Mouse (Mus musculus) small intestine, adult 2 months (tissue): ENCODE measurements around the gene Slc6a9. TPM values are rescaled to one million over a fixed set of nuclear protein-coding genes. Genes with fewer than 3 reads are reported as not detected.
A peak's percentile ranks its signal among the peaks of the same experiment; 100 is the strongest.

Source experiments
- H3K27ac ChIP-seq: fragments of 200-500 bp; 2 replicates; pipeline ENCODE4 v1.5.1; 2012; ENCODE audit warnings: low read depth, low read length, control low read depth, inconsistent platforms; ENCODE audit not compliant: insufficient read depth
- H3K27me3 ChIP-seq: fragments of 200-500 bp; 2 replicates; pipeline ENCODE4 v1.6.1; 2012; ENCODE audit warnings: mild to moderate bottlenecking, moderate library complexity, low read length, inconsistent platforms; ENCODE audit not compliant: control insufficient read depth, insufficient read depth
- H3K36me3 ChIP-seq: fragments of 200-500 bp; 2 replicates; pipeline ENCODE4 v1.6.1; 2012; ENCODE audit warnings: mild to moderate bottlenecking, low read length, control low read depth, inconsistent platforms; ENCODE audit not compliant: control insufficient read depth, insufficient read depth
- H3K4me1 ChIP-seq: fragments of 200-500 bp; 2 replicates; pipeline ENCODE4 v1.6.1; 2012; ENCODE audit warnings: low read length, inconsistent platforms, mixed read lengths; ENCODE audit not compliant: control insufficient read depth, insufficient read depth, insufficient read length
- H3K4me3 ChIP-seq: fragments of 200-500 bp; 2 replicates; pipeline ENCODE4 v1.5.1; 2012; ENCODE audit warnings: low read depth, mild to moderate bottlenecking, control low read depth, inconsistent platforms, low read length, moderate library complexity
- CTCF ChIP-seq: fragments of 200-500 bp; IDR thresholded peaks from 2 replicates; pipeline ENCODE4 v1.5.1; 2012; ENCODE audit warnings: low read depth, mild to moderate bottlenecking, control low read depth, inconsistent platforms, low read length, moderate library complexity, mixed read lengths; ENCODE audit not compliant: insufficient replicate concordance, insufficient read length; ENCODE audit errors: extremely low read depth
- POLR2A ChIP-seq: fragments of 200-500 bp; IDR thresholded peaks from 2 replicates; pipeline ENCODE4 v1.6.1; 2012; ENCODE audit warnings: low read depth, mild to moderate bottlenecking, control low read depth, inconsistent platforms, low read length, moderate library complexity
- WGBS: fragments of 180-500 bp; shearing (Covaris S2); methylation state at CpG from one replicate; pipeline ENCODE4 v1.1.7; 2018; 5-methylcytosine and 5-hydroxymethylcytosine counted together
- polyA plus RNA-seq: library from polyadenylated mRNA; depleted of rRNA; stranded (reverse); fragments of >200 nt; gene quantifications from 2 replicates; pipeline ENCODE4 v1.2.3, GENCODE M21; 2012

The Slc6a9 gene
- polyA plus RNA-seq, 1 experiment: 42.8 TPM

DNA sequence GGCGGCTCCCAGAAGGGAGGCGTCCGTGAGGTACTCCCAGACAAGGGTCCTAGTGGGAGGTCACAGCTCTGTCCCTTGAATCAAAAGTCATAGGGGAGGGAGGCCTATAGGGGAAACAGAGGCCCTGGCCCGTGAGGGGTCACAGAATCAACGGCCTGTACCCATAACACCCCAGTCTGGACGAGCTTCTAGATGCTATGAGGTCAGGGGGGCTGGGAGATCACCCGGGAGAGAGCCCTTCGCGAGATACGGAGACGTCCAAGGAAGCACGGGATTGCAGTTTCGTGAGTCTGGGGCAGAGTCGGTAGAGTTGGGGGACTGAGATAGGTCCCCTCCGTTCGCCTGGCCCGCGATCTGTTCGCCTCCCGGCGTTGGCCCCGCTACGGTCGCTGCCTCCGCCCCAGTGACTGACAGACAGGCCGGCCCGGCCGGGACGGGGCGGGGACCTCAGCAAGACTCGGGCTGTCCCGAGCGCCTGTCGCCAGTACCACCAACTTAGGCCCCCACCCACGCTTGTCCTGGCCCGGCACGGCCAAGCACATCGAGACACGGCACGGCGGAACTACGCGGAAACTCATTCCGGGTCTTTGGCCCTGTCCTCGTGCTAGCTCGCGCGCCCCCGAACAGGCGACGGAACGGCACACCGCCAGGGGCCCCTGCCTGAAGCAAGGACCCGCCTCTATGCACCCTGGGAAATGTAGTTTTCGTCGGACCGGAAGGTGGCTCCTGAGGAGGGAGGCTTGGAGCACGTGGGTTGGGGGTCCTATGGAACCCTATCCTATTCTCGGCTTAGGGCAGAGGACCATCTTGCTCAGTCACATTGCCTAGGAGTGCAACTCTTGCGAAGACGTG, 80.5 kb downstream of the Slc6a9 start, which contains the start of gene Ipo13:
Gene Ipo13 (minus strand): TSS at position 409 of the 852 bp plus-strand sequence.
- Histone ChIP-seq H3K27ac (peak within 1 kb of the TSS; percentile 73), H3K36me3 (peaks cover 3% of the 10 kb centered on the region; the same call in 1 of the 2 replicates), H3K4me3 (peak within 1 kb of the TSS; percentile 90), H3K4me1 (peaks cover 18% of the 10 kb centered on the region), H3K27me3 (no peaks in the 10 kb centered on the region)
- under 1% methylated on average over 61 of the region's 61 CpGs for WGBS
- TF ChIP-seq POLR2A (peak; percentile 37; the same call in 1 of the 2 replicates), CTCF (0 out of 2 replicates have a peak, but pooled peaks have one; percentile 16)

DNA sequence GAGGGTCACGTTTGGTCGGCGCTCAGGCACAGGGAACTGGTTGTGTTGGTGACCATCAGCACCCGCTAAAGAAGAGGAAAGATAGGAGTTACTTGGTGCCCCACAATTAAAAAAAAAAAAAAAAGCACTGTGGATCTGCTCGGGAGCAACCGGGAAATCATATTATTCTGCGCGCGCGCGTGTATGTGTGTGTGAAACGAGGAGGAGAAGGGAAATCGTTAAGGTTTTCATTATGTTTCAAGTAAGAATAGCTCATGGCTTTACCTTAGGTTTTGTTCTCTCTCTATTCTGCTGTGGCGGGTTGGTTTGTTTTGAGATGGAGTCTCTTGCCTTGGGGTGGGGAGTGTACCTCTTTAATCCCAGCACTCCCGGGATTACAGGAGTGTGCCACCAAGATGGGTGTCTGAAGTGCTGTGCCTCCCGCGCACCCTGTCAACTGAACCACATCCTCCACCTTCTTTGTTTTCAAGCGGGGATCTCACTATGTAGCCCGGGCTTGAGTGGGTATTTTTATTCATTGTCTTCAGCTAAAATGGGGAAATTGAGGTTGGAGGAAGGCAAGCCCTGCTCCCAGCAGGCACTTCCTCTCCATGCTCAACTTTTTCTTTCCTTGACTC, 81.3 kb downstream of the Slc6a9 start:
- Histone ChIP-seq H3K36me3 (peaks cover 3% of the 10 kb centered on the region; the same call in 1 of the 2 replicates), H3K27ac (no peak overlapping the region), H3K27me3 (no peaks in the 10 kb centered on the region), H3K4me1 (peaks cover 18% of the 10 kb centered on the region), H3K4me3 (peak overlapping the region; percentile 90)
- TF ChIP-seq CTCF (no peak), POLR2A (no peak)
- under 1% methylated on average over 19 of the region's 19 CpGs for WGBS

DNA sequence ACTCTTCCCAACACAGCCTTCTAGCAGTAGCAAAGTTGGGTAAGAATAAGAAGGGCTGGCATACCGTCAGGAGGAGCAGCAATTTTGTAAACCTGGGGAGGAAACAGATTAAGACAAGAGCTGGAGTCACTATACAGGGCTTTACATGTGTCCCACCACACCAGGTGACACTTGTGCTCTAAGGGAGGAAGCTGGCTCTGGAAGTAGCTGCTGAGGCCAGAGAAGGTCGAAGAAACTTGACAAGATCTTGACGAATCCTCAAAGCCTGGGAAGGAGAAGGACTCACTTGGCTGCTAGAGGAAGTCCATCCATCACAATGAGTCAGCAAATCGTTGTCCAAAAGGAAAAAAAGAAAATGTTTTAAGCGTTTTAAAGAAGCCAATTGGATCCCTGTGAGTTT, 82.1 kb downstream of the Slc6a9 start:
- H3K27ac ChIP-seq: no peak overlapping the region
- TF ChIP-seq CTCF: no peak
- no peak for TF ChIP-seq POLR2A
- WGBS: 63% methylated on average over 5 of the region's 5 CpGs
- no peaks in the 10 kb centered on the region for H3K27me3 ChIP-seq
- peaks cover 18% of the 10 kb centered on the region for H3K4me1 ChIP-seq
- no peak overlapping the region for H3K4me3 ChIP-seq
- H3K36me3 ChIP-seq: peaks cover 3% of the 10 kb centered on the region; the same call in 1 of the 2 replicates

DNA sequence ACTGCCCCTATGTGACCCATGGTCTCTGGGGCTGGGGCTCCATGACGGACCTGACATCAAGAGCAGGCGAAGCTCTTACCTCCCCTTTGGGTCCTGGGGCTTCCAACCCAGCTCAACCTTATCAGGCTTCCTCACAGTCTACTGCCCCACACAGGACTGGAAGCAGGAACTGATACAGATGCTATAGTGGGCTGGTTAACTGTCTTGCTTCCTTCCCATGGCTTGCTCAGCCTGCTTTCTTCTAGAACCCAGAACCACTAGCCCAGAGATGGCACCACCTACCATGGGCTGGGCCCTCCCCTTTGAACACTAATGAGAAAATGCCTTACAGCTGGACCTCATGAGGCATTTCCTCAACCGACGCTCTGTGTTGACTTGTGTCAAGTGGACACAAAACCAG, 83.1 kb downstream of the Slc6a9 start:
- Histone ChIP-seq H3K27me3 (no peaks in the 10 kb centered on the region), H3K36me3 (no peaks in the 10 kb centered on the region), H3K4me3 (no peak overlapping the region), H3K27ac (no peak overlapping the region), H3K4me1 (peaks cover 18% of the 10 kb centered on the region)
- no peak for TF ChIP-seq POLR2A
- TF ChIP-seq CTCF: no peak
- WGBS: 82% methylated on average over 4 of the region's 4 CpGs

DNA sequence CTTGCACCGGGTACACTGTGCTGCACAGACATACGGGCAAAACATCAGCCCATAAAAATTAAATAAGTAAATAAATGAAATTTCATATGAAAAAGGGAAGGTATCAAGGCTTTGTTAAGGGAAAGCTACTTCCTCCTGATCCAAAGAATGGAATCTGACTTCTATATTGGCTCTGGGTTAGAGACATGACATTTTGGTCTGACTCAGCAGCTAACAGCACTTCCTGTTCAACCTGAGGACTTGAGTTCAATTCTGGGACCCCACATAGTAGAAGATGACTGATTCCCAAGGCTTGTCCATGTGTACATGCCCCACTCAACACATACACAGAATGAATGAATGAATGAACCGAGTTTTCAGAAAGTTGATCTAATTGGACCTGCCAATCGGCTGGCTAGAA, 83.5 kb downstream of the Slc6a9 start:
- no peak overlapping the region for H3K27ac ChIP-seq
- H3K4me1 ChIP-seq: peaks cover 17% of the 10 kb centered on the region
- no peak overlapping the region for H3K4me3 ChIP-seq
- no peaks in the 10 kb centered on the region for H3K27me3 ChIP-seq
- TF ChIP-seq CTCF: no peak
- TF ChIP-seq POLR2A: no peak
- no peaks in the 10 kb centered on the region for H3K36me3 ChIP-seq
- WGBS: 68% methylated on average over 4 of the region's 4 CpGs

DNA sequence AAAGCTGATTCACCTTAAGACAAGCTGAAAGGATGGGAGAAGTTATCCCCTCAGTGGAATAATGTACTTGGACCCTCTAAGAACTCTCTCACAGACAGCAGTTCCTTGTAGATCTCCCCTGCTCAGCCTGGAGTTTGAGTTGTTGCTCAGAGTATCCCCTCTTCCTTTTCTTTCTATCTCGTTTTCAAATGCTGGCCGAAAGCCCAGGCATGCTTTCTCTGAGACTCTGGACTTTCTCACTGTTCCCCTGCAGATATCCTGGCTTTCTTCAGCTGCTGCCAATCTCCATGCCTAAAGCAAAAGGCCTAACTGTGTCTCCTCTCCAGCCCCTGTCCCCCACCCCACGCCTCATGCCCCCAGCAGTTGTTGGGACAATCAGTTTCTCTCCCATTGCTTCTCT, 84.0 kb downstream of the Slc6a9 start:
- Histone ChIP-seq H3K36me3 (no peaks in the 10 kb centered on the region), H3K4me1 (peaks cover 13% of the 10 kb centered on the region), H3K27me3 (no peaks in the 10 kb centered on the region), H3K4me3 (no peak overlapping the region), H3K27ac (no peak overlapping the region)
- WGBS: 19% methylated on average over 3 of the region's 3 CpGs
- TF ChIP-seq CTCF: no peak
- no peak for TF ChIP-seq POLR2A

DNA sequence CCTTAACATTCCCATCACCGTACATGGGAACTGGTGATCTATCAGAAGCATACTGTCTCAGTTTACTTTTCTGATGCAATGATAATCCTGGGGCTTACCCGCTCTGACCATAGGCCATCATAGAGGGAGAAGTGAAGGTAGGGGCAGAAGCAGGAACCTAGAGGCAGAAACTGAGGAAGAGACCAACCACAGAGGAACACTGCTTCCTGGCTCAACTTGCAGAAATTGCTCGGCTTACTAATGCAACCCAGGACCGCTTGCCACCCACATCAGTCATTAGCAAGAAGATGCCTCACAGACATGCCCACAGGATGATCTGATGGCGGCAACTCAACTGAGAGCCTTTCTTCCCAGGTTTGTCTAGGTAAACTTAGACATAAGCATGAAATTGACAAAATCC, 84.5 kb downstream of the Slc6a9 start:
- WGBS: 66% methylated on average over 5 of the region's 5 CpGs
- no peak overlapping the region for H3K27ac ChIP-seq

More for the DNA sequence above, 84.5 kb downstream of the Slc6a9 start:
- TF ChIP-seq POLR2A (no peak), CTCF (no peak)
- Histone ChIP-seq H3K4me1 (peaks cover 12% of the 10 kb centered on the region), H3K36me3 (no peaks in the 10 kb centered on the region), H3K4me3 (no peak overlapping the region), H3K27me3 (no peaks in the 10 kb centered on the region)
